Mouse (Mus musculus): ENCODE measurements around the gene Mpp6.

The Mpp6 gene

DNA sequence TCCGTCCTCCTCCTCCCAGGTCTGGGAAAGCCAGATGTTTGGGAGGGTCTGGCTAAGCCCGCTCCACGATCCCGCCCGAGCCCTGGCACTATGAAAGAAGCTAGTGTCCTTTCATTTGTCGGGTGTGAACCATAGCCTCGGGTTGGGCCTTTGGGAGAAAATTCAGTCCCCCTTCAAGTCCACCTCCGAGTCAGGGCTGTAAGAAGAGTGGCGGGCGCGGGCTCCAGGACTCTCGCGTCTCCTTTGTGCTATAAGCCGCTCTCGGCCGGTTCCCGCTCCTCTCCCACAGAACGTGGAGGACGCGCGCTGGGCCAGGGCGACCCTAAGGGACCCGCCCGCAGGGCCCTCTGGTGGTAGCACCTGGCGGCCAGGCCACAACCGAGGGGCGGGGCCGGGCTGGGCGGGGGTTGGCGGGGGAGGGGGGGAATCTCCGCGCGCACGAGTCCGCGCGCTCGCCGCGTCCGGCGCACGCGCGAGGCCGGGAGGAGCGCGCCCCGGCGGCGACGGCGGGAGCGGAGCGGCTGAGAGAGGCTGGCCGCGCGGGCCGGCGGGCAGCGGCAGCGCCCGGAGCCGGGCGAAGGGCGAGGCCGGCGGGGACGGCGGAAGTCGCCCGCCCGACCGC lies at the start of gene Mpp6:
Gene Mpp6 (plus strand): TSS at position 485 of the 622 bp plus-strand sequence.
- in situ Hi-C loops (cut with MseI, MboI): loop anchor here (5.0 to 10.0 kb wide), 2 partner anchors 185 to 427 kb away; no protein-coding TSS in a partner anchor

- in situ Hi-C loops (cut with MseI, MboI): no loop called here
Measured at GRCm38 (mm10) chr6:50066172-50066571, 43.9 kb upstream of the Mpp6 start.

GRCm38 (mm10) chr6:50068490-50068889 lies 41.6 kb upstream of the Mpp6 start:
- in situ Hi-C loops (cut with MseI, MboI): no loop called here

- in situ Hi-C loops (cut with MseI, MboI): no loop called here
Measured at GRCm38 (mm10) chr6:50075248-50075647, 34.8 kb upstream of the Mpp6 start.

GRCm38 (mm10) chr6:50076473-50076872 lies 33.6 kb upstream of the Mpp6 start:
- in situ Hi-C loops (cut with MseI, MboI): no loop called here

- in situ Hi-C loops (cut with MseI, MboI): no loop called here
Measured at GRCm38 (mm10) chr6:50080431-50080830, 29.6 kb upstream of the Mpp6 start.

GRCm38 (mm10) chr6:50085206-50085605 lies 24.8 kb upstream of the Mpp6 start:
- in situ Hi-C loops (cut with MseI, MboI): no loop called here

DNA sequence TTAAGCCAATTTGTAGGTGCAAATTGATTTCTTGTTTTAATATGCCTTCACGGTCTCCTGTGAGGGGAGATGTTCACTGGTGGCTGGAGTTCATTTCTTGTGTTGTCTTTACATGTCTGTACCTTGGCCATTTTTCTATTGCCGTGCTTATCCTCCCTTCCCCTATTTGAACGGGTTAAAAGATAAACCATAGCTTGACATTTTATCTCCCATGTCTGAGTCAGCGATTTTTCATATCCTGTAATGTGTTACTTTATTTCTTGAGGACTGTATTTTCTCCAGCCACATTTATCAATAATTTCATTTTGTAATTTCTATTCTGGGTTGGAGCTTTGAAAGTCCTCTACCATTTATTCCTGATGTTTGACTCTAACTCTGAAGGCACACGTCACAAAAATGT lies 20.7 kb upstream of the Mpp6 start:
- in situ Hi-C loops (cut with MseI, MboI): no loop called here

DNA sequence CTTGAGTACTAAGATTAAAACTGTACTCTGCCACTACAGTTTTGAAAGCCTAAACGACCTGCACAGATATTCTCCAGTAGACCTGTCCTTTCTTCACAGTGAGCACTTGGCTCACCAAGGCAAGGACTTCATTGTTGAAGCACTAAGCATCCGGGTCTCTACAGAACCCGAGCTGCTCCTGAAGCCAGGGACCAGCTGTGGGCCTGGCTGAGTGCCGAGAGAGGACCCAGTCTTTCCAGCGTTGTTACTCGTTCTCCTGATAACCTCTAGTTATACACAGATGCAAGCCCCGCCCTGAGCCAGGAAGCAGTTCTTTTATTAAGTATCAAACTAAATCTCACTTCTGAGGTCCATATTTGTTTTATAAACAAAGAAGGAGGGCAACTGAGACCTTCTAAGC lies 19.8 kb upstream of the Mpp6 start:
- in situ Hi-C loops (cut with MseI, MboI): no loop called here

- in situ Hi-C loops (cut with MseI, MboI): no loop called here
Measured at GRCm38 (mm10) chr6:50091462-50092154, 18.4 kb upstream of the Mpp6 start.

GRCm38 (mm10) chr6:50109201-50109756 lies 762 bp upstream of the Mpp6 start:
- in situ Hi-C loops (cut with MseI, MboI): no loop called here

GRCm38 (mm10) chr6:50110379-50110941 lies 419 bp downstream of the Mpp6 start:
- in situ Hi-C loops (cut with MseI, MboI): loop anchor here (5.0 to 10.0 kb wide), 2 partner anchors 184 to 427 kb away; no protein-coding TSS in a partner anchor

GRCm38 (mm10) chr6:50111111-50111655 lies 1.1 kb downstream of the Mpp6 start:
- in situ Hi-C loops (cut with MseI, MboI): loop anchor here (5.0 to 10.0 kb wide), 2 partner anchors 184 to 426 kb away; no protein-coding TSS in a partner anchor

DNA sequence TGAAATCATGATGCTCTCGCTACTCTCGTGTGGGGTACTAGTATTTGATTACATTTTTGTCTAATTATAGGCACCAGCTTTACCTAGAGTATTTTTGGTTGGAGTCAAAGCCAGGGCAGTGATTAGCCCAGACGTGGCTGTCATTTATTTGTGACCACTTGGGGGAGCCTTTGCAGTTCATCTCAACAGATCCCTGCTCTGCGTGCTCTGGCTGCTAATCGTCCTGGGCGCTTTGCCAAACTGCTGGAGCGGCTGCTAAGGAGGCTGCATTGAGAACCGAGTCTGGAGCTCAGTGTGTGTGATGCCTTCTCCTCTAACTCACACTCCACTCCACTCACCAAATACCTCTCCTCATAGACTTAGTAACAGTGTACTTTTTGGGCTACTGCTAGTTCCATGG lies 2.7 kb downstream of the Mpp6 start:
- in situ Hi-C loops (cut with MseI, MboI): loop anchor here (5.0 to 10.0 kb wide), 2 partner anchors 182 to 425 kb away; no protein-coding TSS in a partner anchor

- in situ Hi-C loops (cut with MseI, MboI): loop anchor here (5.0 to 10.0 kb wide), 2 partner anchors 181 to 423 kb away; no protein-coding TSS in a partner anchor
Measured at GRCm38 (mm10) chr6:50114280-50114679, 4.2 kb downstream of the Mpp6 start.

GRCm38 (mm10) chr6:50120931-50121330 lies 10.9 kb downstream of the Mpp6 start:
- in situ Hi-C loops (cut with MseI, MboI): no loop called here

- in situ Hi-C loops (cut with MseI, MboI): no loop called here
Measured at GRCm38 (mm10) chr6:50122835-50123234, 12.8 kb downstream of the Mpp6 start.

DNA sequence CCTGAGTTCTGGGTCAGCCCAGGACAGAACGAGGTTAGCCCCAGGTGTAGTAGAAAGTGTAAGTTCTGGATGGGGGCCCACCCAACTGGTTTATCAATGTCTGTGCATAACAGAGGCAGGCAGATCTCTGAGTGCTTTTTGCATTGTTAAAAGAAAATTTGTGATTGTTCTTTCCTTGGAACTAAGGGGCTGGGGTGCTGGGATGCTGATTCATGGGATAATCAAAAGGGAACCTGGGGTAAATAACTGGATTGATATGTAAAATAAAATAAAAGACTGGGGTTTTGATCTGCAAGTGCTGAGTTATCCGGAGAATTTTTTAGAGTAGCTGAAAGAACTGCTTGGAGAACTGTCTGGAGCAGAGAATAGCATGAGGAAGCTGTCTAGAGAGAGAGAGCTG lies 14.2 kb downstream of the Mpp6 start:
- in situ Hi-C loops (cut with MseI, MboI): no loop called here

GRCm38 (mm10) chr6:50126331-50126730 lies 16.3 kb downstream of the Mpp6 start:
- in situ Hi-C loops (cut with MseI, MboI): no loop called here

DNA sequence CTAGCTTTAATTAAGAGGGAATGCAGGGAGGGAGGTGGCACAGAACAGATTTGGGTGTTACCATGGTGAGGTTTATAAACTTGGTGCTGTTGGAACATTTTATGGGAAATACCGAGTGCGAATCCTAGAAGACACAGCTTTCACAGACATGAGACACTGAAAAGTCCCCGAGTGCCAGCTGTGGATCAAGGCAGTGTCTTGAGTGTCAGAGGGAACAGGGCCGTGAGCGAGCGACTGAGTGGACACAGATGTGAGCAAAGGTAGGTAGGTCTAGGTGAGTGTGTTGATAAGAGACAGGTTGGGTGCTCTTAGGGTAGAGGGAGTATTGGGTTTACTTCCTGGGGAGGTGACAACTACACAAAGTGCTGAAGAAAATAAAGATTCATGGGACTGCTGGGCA lies 17.5 kb downstream of the Mpp6 start:
- in situ Hi-C loops (cut with MseI, MboI): no loop called here

- in situ Hi-C loops (cut with MseI, MboI): no loop called here
Measured at GRCm38 (mm10) chr6:50137651-50138050, 27.6 kb downstream of the Mpp6 start.

- in situ Hi-C loops (cut with MseI, MboI): no loop called here
Measured at GRCm38 (mm10) chr6:50139526-50139925, 29.5 kb downstream of the Mpp6 start.
